Mouse (Mus musculus) layer of hippocampus, postnatal 10 days (tissue): ENCODE results near the gene Aff2. TPM values are rescaled to one million over a fixed set of nuclear protein-coding genes. Genes with fewer than 3 reads are reported as not detected.

Experiments
- DNase-seq, 2 experiments: peaks; one replicate each; pipeline ENCODE4 v3.0.0; 2021; ENCODE audit warnings: low spot score in 2 of 2
- total RNA-seq, 2 experiments: library from RNA; stranded (reverse); gene quantifications; 2 replicates each; pipeline ENCODE4 v1.2.3; 2021

Aff2 gene
- total RNA-seq, 2 experiments from 2014 or later = 19.8 to 21.2 TPM

- DNase-seq = no peak
Observed at GRCm38 (mm10) chrX:69738972-69739371, 378.9 kb downstream of the Aff2 start.

GRCm38 (mm10) chrX:69744962-69745597, 385.0 kb downstream of the Aff2 start:
- DNase-seq = no peak

GRCm38 (mm10) chrX:69801890-69802439, 441.9 kb downstream of the Aff2 start:
- DNase-seq = peak in 1 of 2 experiments; percentile 24

- DNase-seq = no peak
Observed at GRCm38 (mm10) chrX:69802481-69802880, 442.4 kb downstream of the Aff2 start.

- DNase-seq = no peak
Observed at GRCm38 (mm10) chrX:69811798-69812197, 451.7 kb downstream of the Aff2 start.

- DNase-seq = no peak
Observed at GRCm38 (mm10) chrX:69815054-69815453, 455.0 kb downstream of the Aff2 start.

GRCm38 (mm10) chrX:69817679-69818078, 457.6 kb downstream of the Aff2 start:
- DNase-seq = no peak

GRCm38 (mm10) chrX:69818188-69818587, 458.1 kb downstream of the Aff2 start:
- no peak for DNase-seq

GRCm38 (mm10) chrX:69867601-69868000, 507.5 kb downstream of the Aff2 start:
- DNase-seq = no peak

GRCm38 (mm10) chrX:69891713-69892112, 531.6 kb downstream of the Aff2 start:
- no peak for DNase-seq
